Mouse (Mus musculus) MEL (cell line): ENCODE data around the gene Sgms1. TPM values are rescaled to one million over a fixed set of nuclear protein-coding genes. Genes with fewer than 3 reads are reported as not detected.

ENCODE experiments used
- DNase-seq: peaks from one replicate; pipeline ENCODE4 v3.0.0; 2011; ENCODE audit warnings: low read depth, low spot score
- H3K27ac ChIP-seq: 2 replicates; pipeline ENCODE4 v1.5.1; 2012; ENCODE audit warnings: low read depth, mild to moderate bottlenecking, control low read depth, low read length, moderate library complexity; ENCODE audit not compliant: control insufficient read depth
- H3K27me3 ChIP-seq, 2 experiments: fragments of 150-350 bp in 1 of 2; sonication (generic) in 1 of 2; 2 replicates each; pipeline ENCODE4 v1.6.1; 2012; ENCODE audit warnings: low read length in 2 of 2, mild to moderate bottlenecking in 2 of 2, improper control_type of control experiment in 1 of 2, moderate library complexity in 1 of 2; ENCODE audit not compliant: insufficient read depth in 2 of 2, control insufficient read depth in 1 of 2
- H3K36me3 ChIP-seq, 2 experiments: 2 replicates each; pipeline ENCODE4 v1.6.1; 2012 to 2014; ENCODE audit warnings: low read length in 2 of 2, improper control_type of control experiment in 1 of 2, inconsistent platforms in 1 of 2, mild to moderate bottlenecking in 1 of 2; ENCODE audit not compliant: insufficient read depth in 2 of 2, control insufficient read depth in 1 of 2
- H3K4me1 ChIP-seq, 2 experiments: fragments of 150-350 bp in 1 of 2; sonication (generic) in 1 of 2; 2 replicates each; pipeline ENCODE4 v1.6.1; 2012; ENCODE audit warnings: low read length in 2 of 2, improper control_type of control experiment in 1 of 2, mild to moderate bottlenecking in 1 of 2; ENCODE audit not compliant: insufficient read depth in 2 of 2, control insufficient read depth in 1 of 2
- H3K4me3 ChIP-seq, 2 experiments: fragments of 150-350 bp in 1 of 2; sonication (generic) in 1 of 2; 2 replicates each; pipeline ENCODE4 v1.5.1; 2012; ENCODE audit warnings: low read depth in 2 of 2, low read length in 2 of 2, mild to moderate bottlenecking in 2 of 2, moderate library complexity in 2 of 2, control low read depth in 1 of 2, improper control_type of control experiment in 1 of 2; ENCODE audit not compliant: control insufficient read depth in 1 of 2, insufficient read depth in 1 of 2
- H3K79me2 ChIP-seq: 2 replicates; pipeline ENCODE4 v1.6.1; 2012; ENCODE audit warnings: mild to moderate bottlenecking, low read length, moderate library complexity; ENCODE audit not compliant: control insufficient read depth, poor library complexity, insufficient read depth
- H3K9ac ChIP-seq: 2 replicates; pipeline ENCODE4 v1.6.1; 2012; ENCODE audit warnings: low read depth, mild to moderate bottlenecking, control low read depth, low read length, moderate library complexity; ENCODE audit not compliant: control insufficient read depth, poor library complexity, severe bottlenecking
- H3K9me3 ChIP-seq: fragments of 150-350 bp; sonication (generic); replicated peaks from 2 replicates; pipeline ENCODE4 v1.6.1; 2012; ENCODE audit warnings: mild to moderate bottlenecking, low read length, improper control_type of control experiment, moderate library complexity; ENCODE audit not compliant: insufficient read depth
- BHLHE40 ChIP-seq: IDR thresholded peaks from 2 replicates; pipeline ENCODE4 v1.6.1; 2012; ENCODE audit warnings: low read depth, mild to moderate bottlenecking, inconsistent platforms, low read length, improper control_type of control experiment, borderline replicate concordance
- CHD1 ChIP-seq: IDR thresholded peaks from 2 replicates; pipeline ENCODE4 v1.6.1; 2012; ENCODE audit warnings: low read depth, mild to moderate bottlenecking, inconsistent platforms, low read length, improper control_type of control experiment
- CTCF ChIP-seq, 3 experiments: IDR thresholded peaks in 2 of 3; conservative IDR thresholded peaks in 1 of 3; 2 replicates each; pipeline ENCODE4 v1.5.1; 2011 to 2012; ENCODE audit warnings: low read length in 3 of 3, low read depth in 2 of 3, mild to moderate bottlenecking in 2 of 3, improper control_type of control experiment in 1 of 3, inconsistent platforms in 1 of 3, mixed read lengths in 1 of 3, moderate library complexity in 1 of 3; ENCODE audit not compliant: control insufficient read depth in 1 of 3, insufficient read depth in 1 of 3, poor library complexity in 1 of 3, severe bottlenecking in 1 of 3
- ELF1 ChIP-seq: IDR thresholded peaks from 2 replicates; pipeline ENCODE4 v1.6.1; 2014; ENCODE audit warnings: low read depth, mild to moderate bottlenecking, inconsistent platforms, low read length, improper control_type of control experiment, moderate library complexity
- ETS1 ChIP-seq: IDR thresholded peaks from 2 replicates; pipeline ENCODE4 v1.6.1; 2012; ENCODE audit warnings: low read depth, mild to moderate bottlenecking, inconsistent platforms, low read length, improper control_type of control experiment, moderate library complexity
- GABPA ChIP-seq: IDR thresholded peaks from 2 replicates; pipeline ENCODE4 v1.6.1; 2012; ENCODE audit warnings: low read depth, mild to moderate bottlenecking, inconsistent platforms, low read length, improper control_type of control experiment, moderate library complexity
- GATA1 ChIP-seq: IDR thresholded peaks from 2 replicates; pipeline ENCODE4 v1.6.1; 2011; ENCODE audit warnings: low read depth, low read length, improper control_type of control experiment
- MAFK ChIP-seq: IDR thresholded peaks from 2 replicates; pipeline ENCODE4 v1.6.1; 2011; ENCODE audit warnings: low read depth, mild to moderate bottlenecking, low read length, improper control_type of control experiment, borderline replicate concordance
- MAX ChIP-seq: IDR thresholded peaks from 2 replicates; pipeline ENCODE4 v1.6.1; 2011; ENCODE audit warnings: low read length, improper control_type of control experiment
- MYB ChIP-seq: IDR thresholded peaks from 2 replicates; pipeline ENCODE4 v1.6.1; 2011; ENCODE audit warnings: mild to moderate bottlenecking, low read depth, low read length, improper control_type of control experiment
- MYC ChIP-seq: IDR thresholded peaks from 2 replicates; pipeline ENCODE4 v1.6.1; 2011; ENCODE audit warnings: low read depth, mild to moderate bottlenecking, low read length, improper control_type of control experiment, moderate library complexity
- NELFE ChIP-seq: IDR thresholded peaks from 2 replicates; pipeline ENCODE4 v1.6.1; 2011; ENCODE audit warnings: low read depth, low read length, improper control_type of control experiment
- NRF1 ChIP-seq: IDR thresholded peaks from 2 replicates; pipeline ENCODE4 v1.6.1; 2014; ENCODE audit warnings: low read depth, mild to moderate bottlenecking, inconsistent platforms, low read length, improper control_type of control experiment, moderate library complexity; ENCODE audit not compliant: poor library complexity, insufficient read depth, severe bottlenecking
- POLR2A ChIP-seq, 2 experiments: IDR thresholded peaks; 2 replicates each; pipeline ENCODE4 v1.6.1; 2011 to 2012; ENCODE audit warnings: low read length in 2 of 2, mild to moderate bottlenecking in 2 of 2, control low read depth in 1 of 2, improper control_type of control experiment in 1 of 2, low read depth in 1 of 2, moderate library complexity in 1 of 2; ENCODE audit not compliant: control insufficient read depth in 1 of 2, insufficient read depth in 1 of 2, poor library complexity in 1 of 2
- POLR2AphosphoS5 ChIP-seq: IDR thresholded peaks from 2 replicates; pipeline ENCODE4 v1.6.1; 2012; ENCODE audit warnings: low read depth, borderline replicate concordance, mild to moderate bottlenecking, inconsistent platforms, low read length, moderate library complexity, mixed read lengths
- SIN3A ChIP-seq: IDR thresholded peaks from 2 replicates; pipeline ENCODE4 v1.6.1; 2012; ENCODE audit warnings: low read length, improper control_type of control experiment, inconsistent platforms
- TAL1 ChIP-seq: IDR thresholded peaks from 2 replicates; pipeline ENCODE4 v1.6.1; 2012; ENCODE audit warnings: mild to moderate bottlenecking, inconsistent platforms, low read length, moderate library complexity, mixed read lengths
- TBP ChIP-seq: IDR thresholded peaks from 2 replicates; pipeline ENCODE4 v1.8.0; 2011; ENCODE audit warnings: low read depth, low read length, improper control_type of control experiment
- UBTF ChIP-seq: IDR thresholded peaks from 2 replicates; pipeline ENCODE4 v1.6.1; 2012; ENCODE audit warnings: low read depth, mild to moderate bottlenecking, inconsistent platforms, low read length, improper control_type of control experiment, moderate library complexity, borderline replicate concordance; ENCODE audit not compliant: insufficient read depth
- USF1 ChIP-seq: IDR thresholded peaks from 2 replicates; pipeline ENCODE4 v1.6.1; 2014; ENCODE audit warnings: low read depth, mild to moderate bottlenecking, inconsistent platforms, low read length, improper control_type of control experiment, moderate library complexity
- ZKSCAN1 ChIP-seq: IDR thresholded peaks from 2 replicates; pipeline ENCODE4 v1.6.1; 2012; ENCODE audit warnings: low read depth, mild to moderate bottlenecking, inconsistent platforms, low read length, improper control_type of control experiment, moderate library complexity
- ZMIZ1 ChIP-seq: IDR thresholded peaks from 2 replicates; pipeline ENCODE4 v1.6.1; 2012; ENCODE audit warnings: low read depth, mild to moderate bottlenecking, inconsistent platforms, low read length, improper control_type of control experiment, moderate library complexity
- polyA plus RNA-seq, 2 experiments: library from polyadenylated mRNA; stranded (reverse) in 1 of 2; unstranded in 1 of 2; fragments of >175 nt in 1 of 2; fragments of >200 nt in 1 of 2; gene quantifications; 2 replicates each; pipeline versions ENCODE4 v1.2.1 to v1.2.4; 2012; ENCODE audit warnings: low replicate concordance in 2 of 2, low read depth in 1 of 2; ENCODE audit not compliant: insufficient read length in 2 of 2, insufficient read depth in 1 of 2, missing spikeins in 1 of 2
- total RNA-seq: library from RNA; depleted of rRNA; stranded (reverse); fragments of 300-350 nt; gene quantifications from 2 replicates; pipeline ENCODE4 v1.2.3, GENCODE M21; 2012

Gene Sgms1
- total and polyA plus RNA-seq, 3 experiments, result 16.3 to 18.5 TPM; not detected in 1

- H3K4me1 ChIP-seq, result peaks cover 0 to 14% of the 10 kb centered on the region in 2 experiments; a peak in 2 of 4 replicates
- no peaks in the 10 kb centered on the region for H3K9me3 ChIP-seq
- H3K27ac ChIP-seq, result no peak overlapping the region
- DNase-seq, result no peak
- no peak overlapping the region for H3K4me3 ChIP-seq
- peaks cover 0 to 5% of the 10 kb centered on the region in 2 experiments; a peak in 1 of 4 replicates for H3K36me3 ChIP-seq
- H3K79me2 ChIP-seq, result no peaks in the 10 kb centered on the region
- no peak overlapping the region for H3K9ac ChIP-seq
- no peaks in the 10 kb centered on the region for H3K27me3 ChIP-seq
- TF ChIP-seq USF1 (no peak), NRF1 (no peak), ELF1 (no peak), GABPA (no peak), ZKSCAN1 (no peak), TBP (no peak), POLR2A (IDR thresholded peaks at IDR 0.05; ENCODE audit: control insufficient read depth in 1 of 2, insufficient read depth in 1 of 2, low read depth in 1 of 2, low read length in 2 of 2, poor library complexity in 1 of 2) (no peak), BHLHE40 (no peak), NELFE (no peak), CTCF (IDR thresholded peaks at IDR 0.05 in 2 of 3, conservative IDR thresholded peaks at IDR 0.05 in 1 of 3; ENCODE audit: control insufficient read depth in 1 of 3, insufficient read depth in 1 of 3, low read depth in 2 of 3, low read length in 3 of 3, poor library complexity in 1 of 3, severe bottlenecking in 1 of 3) (no peak), MAFK (no peak)
Observed at GRCm38 (mm10) chr19:32332779-32333460, 56.6 kb downstream of the Sgms1 start.

- H3K27ac ChIP-seq, result no peak overlapping the region
- no peaks in the 10 kb centered on the region for H3K79me2 ChIP-seq
- H3K9me3 ChIP-seq, result no peaks in the 10 kb centered on the region
- TF ChIP-seq POLR2AphosphoS5, result no peak
- no peak for TF ChIP-seq ZMIZ1
- no peak for TF ChIP-seq SIN3A
- no peak for TF ChIP-seq MYC
- no peak for TF ChIP-seq GATA1
- TF ChIP-seq TAL1, result no peak
- TF ChIP-seq MYB, result no peak
- no peak for TF ChIP-seq GABPA
- no peak for TF ChIP-seq MAX
- no peak for TF ChIP-seq ETS1
- TF ChIP-seq NRF1, result no peak
- TF ChIP-seq CHD1, result no peak
- no peak for TF ChIP-seq CTCF (IDR thresholded peaks at IDR 0.05 in 2 of 3, conservative IDR thresholded peaks at IDR 0.05 in 1 of 3; ENCODE audit: control insufficient read depth in 1 of 3, insufficient read depth in 1 of 3, low read depth in 2 of 3, low read length in 3 of 3, poor library complexity in 1 of 3, severe bottlenecking in 1 of 3)
- TF ChIP-seq MAFK, result no peak
- TF ChIP-seq UBTF, result no peak
- H3K4me1 ChIP-seq, result peaks cover 0 to 14% of the 10 kb centered on the region in 2 experiments; a peak in 2 of 4 replicates
- H3K4me3 ChIP-seq, result no peak overlapping the region
- no peaks in the 10 kb centered on the region for H3K27me3 ChIP-seq
- no peak for DNase-seq
- peaks cover 0 to 5% of the 10 kb centered on the region in 2 experiments; a peak in 2 of 4 replicates for H3K36me3 ChIP-seq
- H3K9ac ChIP-seq, result no peak overlapping the region
Observed at GRCm38 (mm10) chr19:32330231-32330630, 59.3 kb downstream of the Sgms1 start.
